Mouse (Mus musculus): ENCODE results near the gene Klhl42. TPM values are rescaled to one million over a fixed set of nuclear protein-coding genes. Genes with fewer than 3 reads are reported as not detected.
A peak's percentile ranks its signal among the peaks of the same experiment; 100 is the strongest.

Gene Klhl42
- polyA plus RNA-seq, 1 experiment from 2014 or later, result 6.4 TPM

DNA sequence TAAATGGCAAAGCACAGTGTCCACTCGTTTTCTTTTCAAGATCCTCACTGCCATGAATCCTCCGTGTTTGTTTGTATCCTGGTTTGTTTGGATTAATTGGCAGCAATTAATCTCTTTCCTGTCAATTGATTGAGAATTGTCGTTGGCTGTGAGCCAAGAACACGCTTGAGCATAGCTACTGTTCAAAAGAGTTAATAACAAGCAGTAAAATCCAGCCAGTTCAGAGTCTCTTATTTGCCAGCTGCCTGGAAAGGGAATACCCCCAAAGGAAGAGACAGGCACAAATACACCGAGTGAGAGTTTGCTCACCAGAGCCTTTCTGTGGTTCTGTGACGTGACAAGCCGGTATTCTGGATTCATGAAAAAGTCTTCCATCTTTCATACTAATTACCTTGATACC is 29.1 kb upstream of the Klhl42 start:
- 20% methylated on average over 7 of the region's 7 CpGs for WGBS
- Histone ChIP-seq H3K27ac (replicated peaks) (0 out of 2 replicates have a peak overlapping the region, but pooled peaks have one; percentile 32), H3K4me2 (replicated peaks) (no peak overlapping the region), H3K9ac (replicated peaks) (no peak overlapping the region), H3K36me3 (peaks cover 24% of the 10 kb centered on the region), H3K27me3 (no peaks in the 10 kb centered on the region), H3K4me3 (no peak overlapping the region), H3K4me1 (peaks cover 9% of the 10 kb centered on the region), H3K9me3 (no peaks in the 10 kb centered on the region)
- peak; percentile 82 for ATAC-seq (replicated peaks)

DNA sequence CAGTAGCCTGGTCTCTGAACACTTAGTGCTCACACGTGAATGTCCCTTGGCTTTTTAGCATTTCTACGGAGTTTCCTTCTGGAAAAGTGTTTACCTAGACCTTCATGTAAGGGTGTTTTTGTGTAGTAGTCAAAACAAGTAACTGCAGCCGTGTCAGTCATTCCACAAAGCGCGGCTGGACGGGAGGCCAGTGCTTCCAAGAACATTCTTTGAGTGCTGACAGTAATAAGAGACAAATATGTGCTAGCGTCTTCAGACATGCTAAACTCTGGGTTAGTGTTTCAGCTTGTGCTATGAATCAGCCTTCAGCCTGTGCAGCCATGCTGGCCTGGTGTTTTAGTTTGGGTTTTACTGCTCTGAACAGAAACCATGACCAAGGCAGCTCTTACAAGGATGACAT is 28.5 kb upstream of the Klhl42 start:
- H3K9me3 ChIP-seq, result no peaks in the 10 kb centered on the region
- no peak overlapping the region for H3K4me3 ChIP-seq
- H3K9ac ChIP-seq (replicated peaks), result no peak overlapping the region
- no peak overlapping the region for H3K4me2 ChIP-seq (replicated peaks)
- no peaks in the 10 kb centered on the region for H3K27me3 ChIP-seq
- peaks cover 9% of the 10 kb centered on the region for H3K4me1 ChIP-seq
- 66% methylated on average over 7 of the region's 7 CpGs for WGBS
- H3K27ac ChIP-seq (replicated peaks), result no peak overlapping the region
- H3K36me3 ChIP-seq, result peaks cover 26% of the 10 kb centered on the region
- ATAC-seq (replicated peaks), result no peak

DNA sequence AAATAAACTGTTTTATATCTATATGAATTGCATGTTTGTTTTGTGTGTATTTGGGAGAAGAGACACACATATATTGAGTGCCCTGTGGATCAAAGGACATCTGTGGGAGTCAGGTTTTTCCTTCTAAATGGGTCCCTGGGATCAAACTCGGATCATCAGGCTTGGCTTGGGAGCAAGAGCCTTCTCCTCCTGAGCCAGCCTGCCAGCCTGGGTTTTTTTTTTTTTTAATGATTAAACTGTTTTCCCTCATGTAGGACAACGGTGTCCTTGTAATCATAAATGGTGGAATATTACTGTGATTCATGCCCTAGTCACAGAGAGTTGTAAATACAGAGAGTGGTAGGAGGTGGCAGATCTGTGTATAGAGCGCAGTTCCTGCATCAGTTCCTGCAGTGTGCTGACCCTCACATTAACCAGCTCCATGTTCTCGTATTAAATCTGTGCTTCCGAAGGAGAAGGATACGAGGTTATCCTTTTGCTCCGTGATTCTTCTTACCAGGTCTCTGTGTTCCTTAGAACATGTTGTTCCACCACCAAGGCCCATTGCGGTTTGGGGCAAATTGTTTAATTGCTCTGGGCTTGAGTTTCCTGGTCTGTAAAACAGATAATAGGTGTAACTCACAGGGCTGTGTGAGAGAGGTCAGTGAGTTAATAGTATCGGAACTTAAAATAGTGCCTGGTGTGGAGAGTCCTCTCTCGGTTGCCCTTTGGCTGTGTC is 26.8 kb upstream of the Klhl42 start:
- Histone ChIP-seq H3K36me3 (peaks cover 28% of the 10 kb centered on the region), H3K27me3 (no peaks in the 10 kb centered on the region), H3K4me1 (peaks cover 9% of the 10 kb centered on the region), H3K9ac (replicated peaks) (no peak overlapping the region), H3K9me3 (no peaks in the 10 kb centered on the region), H3K27ac (replicated peaks) (no peak overlapping the region), H3K4me2 (replicated peaks) (no peak overlapping the region), H3K4me3 (no peak overlapping the region)
- no peak for ATAC-seq (replicated peaks)
- 94% methylated on average over 10 of the region's 10 CpGs for WGBS

DNA sequence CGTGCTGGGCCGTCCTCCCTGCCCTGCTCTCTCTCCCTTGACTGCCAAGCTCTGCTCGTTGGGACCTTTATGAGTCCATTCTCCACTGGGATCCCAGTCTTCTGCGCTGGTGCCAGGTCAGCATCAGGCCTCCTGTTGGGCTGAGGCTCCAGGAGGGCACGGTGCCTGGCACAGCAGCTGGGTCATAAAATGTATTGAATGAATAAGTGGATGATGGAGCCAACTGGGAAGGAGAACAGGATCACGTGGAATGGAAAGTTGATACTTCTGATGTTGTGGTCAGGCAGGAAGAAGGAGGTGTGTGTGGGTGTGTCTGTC is 26.3 kb upstream of the Klhl42 start:
- Histone ChIP-seq H3K27me3 (no peaks in the 10 kb centered on the region), H3K4me1 (peaks cover 9% of the 10 kb centered on the region), H3K4me3 (no peak overlapping the region), H3K27ac (replicated peaks) (no peak overlapping the region), H3K9ac (replicated peaks) (no peak overlapping the region), H3K4me2 (replicated peaks) (no peak overlapping the region), H3K36me3 (peaks cover 28% of the 10 kb centered on the region), H3K9me3 (no peaks in the 10 kb centered on the region)
- WGBS, result 89% methylated on average over 6 of the region's 6 CpGs
- no peak for ATAC-seq (replicated peaks)

DNA sequence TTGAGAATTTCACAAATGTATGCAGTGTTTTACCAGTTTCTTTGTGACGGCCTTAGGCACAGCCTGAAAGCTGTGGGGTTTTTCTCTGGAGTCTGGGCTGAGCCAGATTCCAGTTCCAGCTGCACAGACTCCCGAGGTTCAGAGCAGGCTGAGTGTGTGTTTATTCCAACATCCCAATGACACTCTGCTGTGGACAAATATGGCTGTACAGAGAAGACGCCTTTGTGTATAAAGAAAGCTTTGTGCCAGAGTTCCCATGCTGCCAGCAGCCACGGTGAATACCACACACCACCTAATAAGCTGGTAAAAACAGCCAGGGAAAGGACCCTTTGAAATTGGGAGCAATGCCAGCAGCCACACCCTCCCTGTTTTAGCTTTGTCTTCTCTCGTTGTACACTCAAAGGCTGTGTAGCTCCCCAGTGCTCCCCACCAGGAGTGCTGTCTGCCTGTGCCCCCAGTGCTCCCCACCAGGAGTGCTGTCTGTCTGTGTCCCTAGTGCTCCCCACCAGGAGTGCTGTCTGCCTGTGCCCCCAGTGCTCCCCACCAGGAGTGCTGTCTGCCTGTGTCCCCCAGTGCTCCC is 15.3 kb upstream of the Klhl42 start:
- peak; percentile 87 for ATAC-seq (replicated peaks)
- H3K36me3 ChIP-seq, result peaks cover 3% of the 10 kb centered on the region; the same call in 1 of the 2 replicates
- peak overlapping the region; percentile 60 for H3K27ac ChIP-seq (replicated peaks)
- no peak overlapping the region for H3K4me3 ChIP-seq
- no peaks in the 10 kb centered on the region for H3K27me3 ChIP-seq
- H3K4me2 ChIP-seq (replicated peaks), result no peak overlapping the region
- H3K9me3 ChIP-seq, result no peaks in the 10 kb centered on the region
- H3K4me1 ChIP-seq, result peaks cover 9% of the 10 kb centered on the region
- H3K9ac ChIP-seq (replicated peaks), result no peak overlapping the region
- 14% methylated on average over 5 of the region's 5 CpGs for WGBS

DNA sequence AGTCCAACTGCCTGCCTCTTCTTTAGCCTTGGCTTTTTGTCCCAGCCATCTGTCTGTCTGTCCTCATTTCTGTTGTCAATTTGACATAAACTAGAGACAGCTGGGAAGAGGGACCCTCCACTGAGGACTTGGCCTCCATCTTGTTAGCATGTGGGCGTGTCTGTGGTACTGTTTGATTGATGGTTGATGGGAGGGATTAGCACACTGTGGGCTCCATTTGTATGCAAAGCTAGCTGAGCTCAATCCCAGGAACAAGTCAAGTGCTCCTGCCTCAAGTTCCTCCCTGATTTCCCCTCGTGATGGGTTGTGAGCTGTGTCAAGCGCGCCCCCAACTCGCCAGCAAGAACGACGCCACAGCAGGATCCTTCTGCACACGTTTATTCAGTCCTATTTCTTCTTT is 14.3 kb upstream of the Klhl42 start:
- Histone ChIP-seq H3K4me1 (peaks cover 9% of the 10 kb centered on the region), H3K27ac (replicated peaks) (no peak overlapping the region), H3K9ac (replicated peaks) (no peak overlapping the region), H3K4me2 (replicated peaks) (no peak overlapping the region), H3K9me3 (no peaks in the 10 kb centered on the region), H3K36me3 (peaks cover 3% of the 10 kb centered on the region; the same call in 1 of the 2 replicates), H3K4me3 (no peak overlapping the region), H3K27me3 (no peaks in the 10 kb centered on the region)
- 72% methylated on average over 8 of the region's 8 CpGs for WGBS
- ATAC-seq (replicated peaks), result peak; percentile 72

DNA sequence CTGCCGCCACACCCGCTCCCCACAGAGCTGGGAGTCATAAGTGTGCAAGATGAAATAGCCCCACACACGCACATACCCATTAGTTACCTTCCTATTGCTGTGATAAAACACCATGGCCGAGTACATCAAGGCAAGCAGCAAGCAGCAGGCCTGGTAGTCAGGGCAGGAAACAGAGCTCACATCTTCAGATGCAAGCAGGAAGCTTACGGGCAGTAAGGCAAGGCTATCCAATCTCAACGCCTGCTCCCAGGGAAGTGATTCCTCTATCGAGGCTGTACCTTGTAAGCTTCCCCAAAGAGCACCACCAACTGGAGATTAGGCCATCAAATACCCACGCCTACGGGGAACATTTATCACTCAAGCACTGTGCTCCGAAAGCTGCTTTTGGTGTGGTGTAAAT is 11.3 kb upstream of the Klhl42 start:
- no peaks in the 10 kb centered on the region for H3K27me3 ChIP-seq
- H3K36me3 ChIP-seq, result no peaks in the 10 kb centered on the region
- H3K9me3 ChIP-seq, result no peaks in the 10 kb centered on the region
- no peak overlapping the region for H3K4me2 ChIP-seq (replicated peaks)
- 96% methylated on average over 10 of the region's 10 CpGs for WGBS
- ATAC-seq (replicated peaks), result no peak
- H3K4me3 ChIP-seq, result no peak overlapping the region
- H3K27ac ChIP-seq (replicated peaks), result no peak overlapping the region
- H3K4me1 ChIP-seq, result peaks cover 9% of the 10 kb centered on the region
- H3K9ac ChIP-seq (replicated peaks), result no peak overlapping the region

DNA sequence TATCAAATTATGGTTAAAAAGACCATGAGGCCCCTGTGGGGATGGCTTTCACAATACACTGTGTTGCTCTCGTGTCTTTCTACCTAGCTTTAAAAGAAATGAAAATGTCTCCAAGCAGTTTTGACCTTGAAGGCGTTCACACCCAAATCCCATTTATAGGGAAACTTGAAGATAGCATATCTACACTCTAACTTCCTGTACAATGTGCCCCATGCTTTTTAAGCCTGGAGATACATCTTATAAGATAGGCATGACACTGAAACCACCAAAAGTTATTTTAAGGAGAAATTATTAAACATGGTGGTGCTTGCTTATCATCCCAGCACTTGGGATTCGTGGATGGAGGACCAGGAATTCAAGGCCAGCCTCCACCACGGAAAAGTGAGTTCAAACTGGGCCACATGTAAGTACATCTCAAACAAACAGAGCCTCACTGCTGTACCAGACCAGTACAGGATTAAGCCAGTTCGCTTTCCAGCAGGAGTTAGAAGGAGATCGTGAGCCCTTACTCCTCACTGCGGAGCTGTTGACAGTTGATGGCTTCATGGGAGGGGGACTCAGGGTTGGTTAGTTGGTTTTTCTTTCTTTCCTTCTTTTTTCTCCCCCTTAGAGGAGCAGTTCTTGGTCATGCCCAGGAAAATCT is 5.7 kb upstream of the Klhl42 start:
- Histone ChIP-seq H3K36me3 (no peaks in the 10 kb centered on the region), H3K4me2 (replicated peaks) (no peak overlapping the region), H3K9me3 (no peaks in the 10 kb centered on the region), H3K27me3 (no peaks in the 10 kb centered on the region), H3K27ac (replicated peaks) (no peak overlapping the region), H3K4me3 (no peak overlapping the region), H3K4me1 (peaks cover 15% of the 10 kb centered on the region), H3K9ac (replicated peaks) (no peak overlapping the region)
- ATAC-seq (replicated peaks), result no peak
- 58% methylated on average over 7 of the region's 7 CpGs for WGBS

DNA sequence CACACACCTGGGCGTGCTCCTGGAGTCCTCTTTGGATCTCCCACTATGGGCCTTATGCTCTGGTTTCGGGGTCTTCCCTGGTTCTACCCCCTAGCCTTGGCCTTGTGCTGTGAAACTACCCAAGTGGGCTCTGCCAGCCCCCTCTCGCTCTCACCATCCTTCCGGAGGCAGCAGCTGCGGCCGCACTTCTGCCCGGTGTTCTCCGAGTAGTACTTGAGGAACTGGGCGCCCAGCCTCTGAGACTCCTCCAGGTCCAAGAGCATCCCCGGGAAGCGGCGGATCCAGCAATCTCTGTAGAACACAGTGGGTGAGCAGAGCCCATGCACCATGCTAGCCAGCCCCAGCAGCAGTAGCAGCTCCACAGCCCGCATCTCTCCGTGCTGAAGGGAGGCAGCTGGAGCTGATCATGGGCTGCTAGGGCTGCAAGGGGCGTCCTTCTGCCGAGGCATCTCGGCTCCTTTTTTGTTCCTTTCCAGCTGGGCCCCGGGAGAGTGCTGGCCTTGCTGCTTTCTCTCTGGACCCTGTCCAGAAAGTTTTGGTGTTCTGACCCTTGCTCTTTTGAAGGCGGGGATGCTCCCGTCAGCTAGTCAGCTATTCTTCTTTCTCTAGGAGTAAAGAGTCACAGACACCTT is 4.5 kb upstream of the Klhl42 start, which contains the start of gene Mansc4:
Gene Mansc4 (minus strand): TSS at position 439 of the 632 bp plus-strand sequence.
- WGBS, result 6% methylated on average over 20 of the region's 20 CpGs
- no peaks in the 10 kb centered on the region for H3K9me3 ChIP-seq
- H3K36me3 ChIP-seq, result no peaks in the 10 kb centered on the region
- H3K4me2 ChIP-seq (replicated peaks), result peak within 1 kb of the TSS; percentile 45
- H3K27ac ChIP-seq (replicated peaks), result no peak within 1 kb of the TSS
- no peaks in the 10 kb centered on the region for H3K27me3 ChIP-seq
- H3K4me3 ChIP-seq, result peak within 1 kb of the TSS; percentile 28
- H3K4me1 ChIP-seq, result peaks cover 19% of the 10 kb centered on the region
- ATAC-seq (replicated peaks), result 0 out of 2 replicates have a peak, but pooled peaks have one; percentile 10
- H3K9ac ChIP-seq (replicated peaks), result peak within 1 kb of the TSS; percentile 41; the same call in 1 of the 2 replicates

DNA sequence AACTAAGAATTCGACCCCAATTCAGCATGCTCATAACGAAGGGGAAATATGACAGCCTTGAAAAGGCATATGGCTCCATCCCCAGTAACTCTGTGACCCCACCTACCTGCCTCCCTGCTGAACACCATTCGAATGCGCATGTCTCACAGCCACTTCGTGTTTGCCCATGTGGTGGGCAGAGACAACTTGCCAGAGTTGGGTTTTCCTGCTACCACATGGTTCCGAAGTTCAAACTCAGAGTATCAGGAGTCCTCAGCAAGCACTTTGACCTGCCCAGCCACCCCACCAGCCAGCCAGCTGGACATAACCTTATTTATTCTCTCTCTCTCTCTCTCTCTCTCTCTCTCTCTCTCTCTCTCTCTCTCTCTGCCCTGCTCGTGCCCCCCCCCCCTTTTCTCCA is 3.4 kb upstream of the Klhl42 start:
- Histone ChIP-seq H3K9ac (replicated peaks) (no peak overlapping the region), H3K36me3 (no peaks in the 10 kb centered on the region), H3K27me3 (no peaks in the 10 kb centered on the region), H3K9me3 (no peaks in the 10 kb centered on the region), H3K4me3 (no peak overlapping the region), H3K4me2 (replicated peaks) (no peak overlapping the region), H3K27ac (replicated peaks) (no peak overlapping the region), H3K4me1 (peaks cover 28% of the 10 kb centered on the region)
- no peak for ATAC-seq (replicated peaks)
- 55% methylated on average over 6 of the region's 7 CpGs for WGBS

DNA sequence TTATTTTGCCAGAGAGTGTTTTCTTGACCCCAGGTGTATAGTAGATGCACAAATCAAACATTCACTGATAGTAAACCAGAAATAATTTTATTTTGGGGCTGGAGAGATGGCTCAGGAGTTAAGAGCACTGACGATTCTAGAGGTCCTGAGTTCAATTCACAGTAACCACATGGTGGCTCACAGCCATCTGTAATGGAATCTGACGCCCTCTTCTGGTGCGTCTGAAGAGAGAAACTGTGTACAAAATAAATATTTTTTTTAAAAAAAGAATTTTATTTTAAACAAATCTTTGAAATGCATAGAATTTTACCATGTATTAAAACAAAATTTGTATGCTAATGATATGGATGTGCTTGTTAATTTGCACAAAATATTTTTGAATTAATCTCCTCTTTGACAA is 2.7 kb upstream of the Klhl42 start:
- H3K4me2 ChIP-seq (replicated peaks), result no peak overlapping the region
- H3K4me1 ChIP-seq, result peaks cover 33% of the 10 kb centered on the region
- no peak overlapping the region for H3K9ac ChIP-seq (replicated peaks)
- H3K27ac ChIP-seq (replicated peaks), result no peak overlapping the region
- no peak for ATAC-seq (replicated peaks)
- H3K36me3 ChIP-seq, result no peaks in the 10 kb centered on the region
- H3K9me3 ChIP-seq, result no peaks in the 10 kb centered on the region
- WGBS, result 76% methylated on average over 3 of the region's 3 CpGs
- no peak overlapping the region for H3K4me3 ChIP-seq
- H3K27me3 ChIP-seq, result no peaks in the 10 kb centered on the region

DNA sequence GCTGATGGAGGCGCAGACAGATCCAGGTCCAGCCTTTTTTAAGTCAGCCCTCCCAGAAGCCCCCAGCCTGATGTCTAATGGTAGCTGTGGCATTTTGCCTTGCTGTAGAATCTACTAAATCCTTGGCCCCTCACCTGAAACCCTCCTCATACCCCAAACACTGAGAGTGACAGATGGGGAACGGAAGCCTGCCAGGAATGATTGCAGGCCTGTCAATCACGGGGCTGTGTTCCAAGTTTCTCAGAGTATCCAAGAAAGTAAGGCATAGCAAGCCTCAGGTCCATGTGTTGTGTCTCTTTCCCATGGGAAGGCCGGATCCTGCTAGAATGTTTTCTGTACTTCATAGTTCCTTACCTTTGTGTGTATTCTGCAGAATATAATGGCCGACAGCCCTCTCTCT is 988 bp upstream of the Klhl42 start:
- no peak for ATAC-seq (replicated peaks)
- Histone ChIP-seq H3K4me2 (replicated peaks) (peak overlapping the region; percentile 80), H3K27me3 (no peaks in the 10 kb centered on the region), H3K4me3 (peak overlapping the region; percentile 74), H3K27ac (replicated peaks) (peak overlapping the region; percentile 87; the same call in 1 of the 2 replicates), H3K9me3 (no peaks in the 10 kb centered on the region), H3K4me1 (peaks cover 43% of the 10 kb centered on the region), H3K9ac (replicated peaks) (no peak overlapping the region), H3K36me3 (no peaks in the 10 kb centered on the region)
- WGBS, result 60% methylated on average over 5 of the region's 5 CpGs

All from forebrain, embryonic 15.5 days (tissue).